Mouse (Mus musculus): ENCODE measurements around the gene Zfp710.

- TF ChIP-seq CTCF (IDR thresholded peaks at IDR 0.05; ENCODE audit: low read depth, low read length) (no peak), POLR2A (IDR thresholded peaks at IDR 0.05; ENCODE audit: extremely low read depth, insufficient read depth, low read length) (no peak)
Observed at GRCm38 (mm10) chr7:80111066-80112045, 86.7 kb downstream of the Zfp710 start.
